Mouse (Mus musculus) skeletal muscle tissue, postnatal 0 days (tissue): Measurements from ENCODE around the gene Gm11549. TPM values are rescaled to one million over a fixed set of nuclear protein-coding genes. Genes with fewer than 3 reads are reported as not detected.

Experiments used
- microRNA-seq, 2 experiments: library from miRNA; unstranded; fragments of <30 nt; microRNA quantifications; one replicate each; pipeline ENCODE4; 2016
- polyA plus RNA-seq: library from polyadenylated mRNA; unstranded; fragments of >200 nt; fragmentation: Nextera tagmentation; extraction: Ambion mirVana; gene quantifications from 2 replicates; pipeline ENCODE4 v1.2.1, GENCODE M21; 2015

Gm11549 gene
- polyA plus RNA-seq, result 0.33 and 0.46 TPM in 2 replicates

GRCm38 (mm10) chr3:36521073-36522060, at the start of gene Gm11549:
Gm11549 (minus strand) TSS chr3:36521813.

GRCm38 (mm10) chr3:36552406-36553047, 30.9 kb upstream of the Gm11549 start, which contains the start of gene Exosc9:
Exosc9 (plus strand) TSS chr3:36552606.

DNA sequence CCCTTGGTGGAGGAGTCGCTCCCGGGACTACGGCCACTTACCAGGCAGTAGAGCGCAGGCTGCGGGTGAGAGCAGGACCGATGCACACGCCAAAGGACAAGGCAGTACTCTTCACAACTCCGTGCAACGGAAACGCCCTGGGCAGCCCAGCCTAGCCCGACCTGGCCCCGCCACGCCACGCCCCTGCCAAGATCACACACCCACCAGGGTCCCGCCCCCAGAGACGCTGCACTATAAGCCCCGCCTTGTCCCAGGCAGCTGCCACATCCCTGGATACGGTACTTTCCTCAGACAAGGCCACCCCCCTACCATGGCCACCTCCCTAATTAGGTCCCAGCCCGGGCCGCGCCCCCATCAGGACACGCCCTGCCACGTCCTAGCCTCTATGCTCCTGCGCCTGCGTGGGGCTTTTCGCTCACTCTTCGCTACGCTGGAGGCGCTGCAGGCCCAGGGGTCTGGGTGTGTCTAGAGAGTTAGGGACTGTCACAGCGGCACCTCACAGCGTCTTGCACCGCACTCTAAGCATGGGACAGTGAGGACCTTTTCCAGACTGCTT, 46.0 kb downstream of the Gm11549 start, which contains the start of the genes Anxa5 and 1810062G17Rik:
Gene Anxa5 (minus strand): TSS at position 363 of the 556 bp plus-strand sequence.
Gene 1810062G17Rik (plus strand): TSS at position 406 of the 556 bp plus-strand sequence.

Small RNA genes within 50 kb of the gene (microRNA-seq; reads per million reads assigned to microRNA genes)
- gene Mir7009, result 0 to 0.20 reads per million in 2 experiments

Other genes starting within 250 kb of the Gm11549 start
- gene Anxa5, start 45.9 kb downstream of the Gm11549 start, polyA plus RNA-seq, result 192 and 244 TPM in 2 replicates
- 4.1 and 5.2 TPM in 2 replicates for gene 1810062G17Rik, start 45.9 kb downstream of the Gm11549 start, polyA plus RNA-seq
- gene Exosc9, start 30.8 kb upstream of the Gm11549 start, polyA plus RNA-seq, result 31.2 and 33.2 TPM in 2 replicates
- 32.0 and 36.3 TPM in 2 replicates for gene Ccna2, start 50.3 kb upstream of the Gm11549 start, polyA plus RNA-seq
- 4.8 and 6.4 TPM in 2 replicates for gene Bbs7, start 91.7 kb upstream of the Gm11549 start, polyA plus RNA-seq
- 1.9 and 5.7 TPM in 2 replicates for gene Trpc3, start 168.4 kb upstream of the Gm11549 start, polyA plus RNA-seq